Mouse (Mus musculus) forelimb bud, embryonic 11.5 days (tissue): ENCODE measurements at regions not wholly inside any gene's neighbourhood (a gene's known extent, or its start where the extent isn't known, plus 50 kb on each side); places are given as distances from the start of the nearest gene placed in this dataset.

Source experiments
- DNase-seq: peaks from one replicate; pipeline ENCODE4 v3.0.0-alpha.2; 2012; ENCODE audit warnings: low read depth, low spot score

- no peak for DNase-seq
These were observed 91.0 kb upstream of the Cep162 start for GRCm38 (mm10) chr9:87346278-87346882.

DNA sequence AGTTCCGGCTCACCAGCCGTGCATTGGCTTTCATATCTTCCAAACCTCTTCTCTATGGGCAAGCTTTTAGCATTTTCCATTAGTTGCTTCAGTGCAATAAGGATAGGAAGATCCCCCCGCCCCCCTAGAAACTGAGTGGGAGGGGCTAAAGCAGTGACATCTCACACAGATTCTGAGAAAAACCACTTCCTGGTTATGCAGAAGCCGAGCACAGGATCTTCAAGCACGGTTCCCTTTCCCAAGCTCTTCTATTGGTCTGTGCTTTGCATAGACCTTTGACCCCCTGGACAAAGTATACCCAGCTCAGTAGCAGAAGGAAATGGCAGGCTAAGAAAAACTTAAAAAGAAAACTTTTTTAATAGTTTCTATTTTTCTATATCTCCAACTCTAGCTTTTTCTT, 86.1 kb upstream of the Cep162 start:
- no peak for DNase-seq

GRCm38 (mm10) chr9:87326374-87327295, 71.3 kb upstream of the Cep162 start:
- DNase-seq = peak; percentile 56

- no peak for DNase-seq
These were observed 68.4 kb upstream of the Cep162 start for GRCm38 (mm10) chr9:87323690-87324089.

GRCm38 (mm10) chr9:87320758-87321157, 65.4 kb upstream of the Cep162 start:
- DNase-seq = no peak

GRCm38 (mm10) chr9:87318767-87319166, 63.4 kb upstream of the Cep162 start:
- peak; percentile 40 for DNase-seq

- DNase-seq = no peak
These were observed 54.8 kb upstream of the Cep162 start for GRCm38 (mm10) chr9:87310150-87310549.
